Mouse (Mus musculus) hindbrain, embryonic 14.5 days (tissue): ENCODE measurements at regions not wholly inside any gene's neighbourhood (a gene's known extent, or its start where the extent isn't known, plus 50 kb on each side); places are given as distances from the start of the nearest gene placed in this dataset.

Experiments
- ATAC-seq: fragments of 200-750 bp; cut with Nextera tagmentation; 2 replicates; pipeline ENCODE4 v1.8.0; 2017; ENCODE audit warnings: moderate number of reproducible peaks, mild to moderate bottlenecking, moderate TSS enrichment, moderate library complexity; ENCODE audit not compliant: low FRiP score
- DNase-seq: peaks from one replicate; pipeline ENCODE4 v3.0.0-alpha.2; 2015; ENCODE audit warnings: low spot score
- H3K27ac ChIP-seq: fragments of 300-500 bp; sonication (generic); 2 replicates; pipeline ENCODE4 v1.5.1; 2014; ENCODE audit warnings: mild to moderate bottlenecking, moderate library complexity
- H3K27me3 ChIP-seq: fragments of 300-500 bp; sonication (generic); 2 replicates; pipeline ENCODE4 v1.6.1; 2014; ENCODE audit warnings: mild to moderate bottlenecking, low read length, mixed read lengths; ENCODE audit not compliant: control insufficient read depth, insufficient read depth
- H3K36me3 ChIP-seq: fragments of 300-500 bp; sonication (generic); replicated peaks from 2 replicates; pipeline ENCODE4 v1.6.1; 2014; ENCODE audit not compliant: control insufficient read depth, insufficient read depth
- H3K4me1 ChIP-seq: fragments of 300-500 bp; sonication (generic); replicated peaks from 2 replicates; pipeline ENCODE4 v1.6.1; 2014; ENCODE audit warnings: antibody characterized with exemption, low read length, mixed read lengths; ENCODE audit not compliant: control insufficient read depth, insufficient read depth
- H3K4me2 ChIP-seq: fragments of 300-500 bp; sonication (generic); replicated peaks from 2 replicates; pipeline ENCODE4 v1.6.1; 2014; ENCODE audit warnings: mild to moderate bottlenecking, moderate library complexity
- H3K4me3 ChIP-seq: fragments of 300-500 bp; sonication (generic); replicated peaks from 2 replicates; pipeline ENCODE4 v1.5.1; 2014; ENCODE audit warnings: mild to moderate bottlenecking, low read length
- H3K9ac ChIP-seq: fragments of 300-500 bp; sonication (generic); 2 replicates; pipeline ENCODE4 v1.6.1; 2014
- H3K9me3 ChIP-seq: fragments of 300-500 bp; sonication (generic); 2 replicates; pipeline ENCODE4 v1.6.1; 2016; ENCODE audit warnings: low read length; ENCODE audit not compliant: control insufficient read depth
- WGBS: fragments of 180-500 bp; shearing (Covaris S2); extraction: QIAGEN DNeasy Blood & Tissue Kit; methylation state at CpG from one replicate; pipeline ENCODE4 v1.1.7; 2014; 5-methylcytosine and 5-hydroxymethylcytosine counted together

GRCm38 (mm10) chr15:10832331-10832730 lies 117.9 kb upstream of the Rai14 start:
- 73% methylated on average over 1 of the region's 1 CpGs for WGBS
- H3K9ac ChIP-seq, result no peak overlapping the region
- H3K4me3 ChIP-seq, result no peak overlapping the region
- H3K27me3 ChIP-seq, result no peaks in the 10 kb centered on the region
- H3K27ac ChIP-seq, result no peak overlapping the region
- H3K36me3 ChIP-seq, result no peaks in the 10 kb centered on the region
- H3K9me3 ChIP-seq, result no peaks in the 10 kb centered on the region
- no peak overlapping the region for H3K4me2 ChIP-seq
- DNase-seq (no peak), ATAC-seq (no peak)
- H3K4me1 ChIP-seq, result no peaks in the 10 kb centered on the region

DNA sequence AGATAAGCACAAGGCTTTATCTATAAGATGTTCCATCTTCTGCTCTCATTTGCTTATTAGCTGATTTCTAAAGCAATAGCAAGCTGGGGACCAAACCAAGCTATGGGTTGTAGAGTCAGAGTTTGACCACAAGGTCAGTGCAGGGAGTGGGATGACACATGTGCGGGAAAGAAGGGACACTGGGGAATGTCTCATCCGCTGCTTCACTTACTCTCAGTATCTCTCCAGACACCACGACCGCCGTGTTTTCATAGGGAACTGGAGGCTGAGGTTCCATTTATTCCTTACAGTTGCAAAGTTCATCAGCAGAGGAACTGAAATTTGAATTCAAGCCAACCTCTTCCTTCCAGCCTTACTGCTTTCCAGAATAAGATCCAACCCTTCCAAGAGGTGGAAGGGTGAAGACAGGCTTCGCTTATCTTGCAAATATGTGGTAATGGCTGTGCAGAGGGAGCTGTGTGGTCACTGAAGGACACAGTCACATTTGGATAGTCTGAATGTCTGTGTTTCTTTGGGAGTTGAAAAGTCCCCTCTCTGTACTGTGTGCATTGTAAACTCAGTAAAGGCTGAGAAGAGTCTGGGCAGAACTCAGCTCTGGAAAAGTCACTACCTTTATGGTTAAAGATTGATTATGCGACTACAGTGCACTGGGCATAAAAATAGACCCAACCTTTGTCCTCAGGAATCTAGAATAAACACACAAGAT lies 118.1 kb upstream of the C1qtnf3 start:
- no peak overlapping the region for H3K4me3 ChIP-seq
- H3K9ac ChIP-seq, result no peak overlapping the region
- no peaks in the 10 kb centered on the region for H3K27me3 ChIP-seq
- no peak for ATAC-seq
- no peaks in the 10 kb centered on the region for H3K9me3 ChIP-seq
- no peak overlapping the region for H3K4me2 ChIP-seq
- 92% methylated on average over 7 of the region's 7 CpGs for WGBS
- DNase-seq, result no peak
- H3K4me1 ChIP-seq, result no peaks in the 10 kb centered on the region
- no peaks in the 10 kb centered on the region for H3K36me3 ChIP-seq
- no peak overlapping the region for H3K27ac ChIP-seq

- no peak overlapping the region for H3K4me2 ChIP-seq
- 95% methylated on average over 1 of the region's 1 CpGs for WGBS
- H3K36me3 ChIP-seq, result no peaks in the 10 kb centered on the region
- no peak for DNase-seq
- no peaks in the 10 kb centered on the region for H3K27me3 ChIP-seq
- ATAC-seq, result no peak
- no peaks in the 10 kb centered on the region for H3K4me1 ChIP-seq
- H3K9me3 ChIP-seq, result no peaks in the 10 kb centered on the region
- no peak overlapping the region for H3K4me3 ChIP-seq
- no peak overlapping the region for H3K9ac ChIP-seq
- no peak overlapping the region for H3K27ac ChIP-seq
Measured at GRCm38 (mm10) chr15:10838584-10839288, 113.4 kb upstream of the C1qtnf3 start.

DNA sequence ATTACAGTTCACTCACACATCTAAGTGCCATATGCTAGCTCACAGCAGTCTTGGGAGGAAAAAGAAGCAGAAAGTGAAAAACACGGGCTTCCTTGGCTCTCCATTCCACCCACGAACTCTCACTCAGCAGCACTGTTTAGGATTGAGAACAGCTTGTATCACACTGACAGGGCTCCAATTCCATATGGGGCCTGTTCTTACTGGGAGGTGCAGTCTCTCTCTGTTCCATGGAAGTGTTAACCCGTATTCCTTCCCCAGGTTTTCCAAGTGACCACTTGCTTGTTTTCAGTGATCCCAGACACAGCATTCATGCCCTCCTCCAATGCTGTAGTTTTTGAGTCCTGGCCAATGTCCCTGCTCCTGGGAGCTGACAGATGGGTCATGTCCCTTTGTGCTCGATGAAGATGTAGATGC lies 111.5 kb upstream of the C1qtnf3 start:
- ATAC-seq (no peak), DNase-seq (no peak)
- WGBS, result 84% methylated on average over 4 of the region's 4 CpGs
- Histone ChIP-seq H3K27me3 (no peaks in the 10 kb centered on the region), H3K36me3 (no peaks in the 10 kb centered on the region), H3K27ac (no peak overlapping the region), H3K4me2 (no peak overlapping the region), H3K4me1 (no peaks in the 10 kb centered on the region), H3K9me3 (no peaks in the 10 kb centered on the region), H3K4me3 (no peak overlapping the region), H3K9ac (no peak overlapping the region)

- H3K27ac ChIP-seq, result no peak overlapping the region
- no peaks in the 10 kb centered on the region for H3K4me1 ChIP-seq
- H3K36me3 ChIP-seq, result no peaks in the 10 kb centered on the region
- no peak overlapping the region for H3K4me2 ChIP-seq
- no peak overlapping the region for H3K4me3 ChIP-seq
- DNase-seq (no peak), ATAC-seq (no peak)
- no peaks in the 10 kb centered on the region for H3K27me3 ChIP-seq
- H3K9me3 ChIP-seq, result no peaks in the 10 kb centered on the region
- WGBS, result 33% methylated on average over 3 of the region's 3 CpGs
- no peak overlapping the region for H3K9ac ChIP-seq
Measured at GRCm38 (mm10) chr15:10843060-10843695, 109.0 kb upstream of the C1qtnf3 start.

DNA sequence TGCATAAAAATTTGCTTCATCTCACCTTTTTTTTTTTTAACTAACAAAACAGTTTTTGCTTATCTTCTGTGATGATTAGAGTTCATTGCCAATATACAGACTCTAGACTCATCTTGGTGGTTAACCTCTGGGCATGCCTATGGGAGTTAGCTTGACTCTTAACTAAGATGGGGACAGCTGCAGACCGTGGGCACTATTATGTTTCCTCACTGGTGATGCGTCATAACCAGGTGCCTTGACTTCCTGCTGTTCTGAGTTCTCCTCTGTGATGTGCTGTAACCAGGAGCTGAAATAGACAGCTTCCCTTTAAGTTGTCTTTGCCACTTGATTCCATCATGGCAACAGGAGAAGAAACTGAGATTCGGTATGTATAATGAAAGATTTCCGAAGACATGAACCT lies 105.4 kb upstream of the C1qtnf3 start:
- ATAC-seq (no peak), DNase-seq (no peak)
- WGBS, result 94% methylated on average over 4 of the region's 4 CpGs
- Histone ChIP-seq H3K9me3 (no peaks in the 10 kb centered on the region), H3K9ac (no peak overlapping the region), H3K27ac (no peak overlapping the region), H3K36me3 (no peaks in the 10 kb centered on the region), H3K4me2 (no peak overlapping the region), H3K4me1 (no peaks in the 10 kb centered on the region), H3K4me3 (no peak overlapping the region), H3K27me3 (no peaks in the 10 kb centered on the region)

DNA sequence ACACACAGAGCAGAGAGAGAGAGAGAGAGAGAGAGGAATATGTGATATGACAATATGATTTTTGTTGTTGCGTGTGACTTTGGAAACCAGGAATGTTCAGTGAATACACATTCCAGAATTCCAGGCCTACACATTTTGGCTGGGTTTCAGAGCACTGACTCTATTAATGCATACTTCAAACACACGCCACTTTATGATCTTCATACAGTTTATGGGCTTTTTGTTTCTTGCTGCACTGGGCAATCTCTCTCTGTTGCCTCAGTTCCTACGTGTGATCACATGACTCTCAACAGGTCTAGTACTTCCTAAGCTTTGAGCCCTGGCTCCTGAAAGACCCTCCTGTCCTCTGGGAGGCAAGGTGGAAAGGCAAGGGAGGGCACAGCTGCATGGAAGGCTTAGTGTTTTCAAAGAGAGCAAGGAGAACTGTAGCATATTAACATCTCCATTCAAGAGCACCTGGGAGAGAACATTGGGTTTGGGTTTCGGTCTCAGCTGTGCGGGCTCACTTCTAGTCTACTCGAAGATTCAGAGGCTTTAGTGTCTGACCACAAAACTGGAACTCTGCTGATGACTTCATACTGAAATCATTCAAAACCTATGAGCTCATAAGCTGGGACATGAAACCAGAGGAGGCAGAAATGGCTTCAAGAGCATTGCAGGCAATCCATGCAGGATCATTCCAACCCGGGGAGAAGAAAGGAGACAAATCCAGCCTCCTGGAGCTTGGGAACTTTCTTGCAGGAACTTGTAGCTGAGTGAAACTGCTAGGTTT lies 87.9 kb upstream of the C1qtnf3 start:
- Histone ChIP-seq H3K4me1 (no peaks in the 10 kb centered on the region), H3K27me3 (no peaks in the 10 kb centered on the region), H3K27ac (no peak overlapping the region), H3K36me3 (no peaks in the 10 kb centered on the region), H3K9ac (no peak overlapping the region), H3K4me2 (no peak overlapping the region), H3K4me3 (no peak overlapping the region), H3K9me3 (no peaks in the 10 kb centered on the region)
- ATAC-seq (no peak), DNase-seq (no peak)
- 94% methylated on average over 7 of the region's 7 CpGs for WGBS

DNA sequence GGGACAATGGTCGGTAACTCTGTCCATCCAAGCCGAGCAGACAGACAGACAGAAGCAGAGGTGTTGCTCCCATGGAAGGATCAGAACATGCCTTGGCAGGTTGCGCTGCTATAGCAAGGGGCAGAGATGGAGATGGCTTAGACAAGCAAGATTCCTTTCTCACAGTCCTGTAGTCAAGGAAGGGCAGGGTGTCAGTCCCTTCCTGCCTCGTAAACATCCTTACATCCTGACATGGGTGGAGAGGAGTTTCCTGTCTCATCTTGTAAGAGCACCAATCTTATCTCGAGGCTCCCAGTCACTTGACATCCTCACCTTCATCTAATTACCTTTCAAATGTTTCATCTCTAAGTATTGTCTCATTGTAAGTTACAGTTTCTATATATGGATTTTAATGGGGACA lies 87.0 kb upstream of the C1qtnf3 start:
- Histone ChIP-seq H3K27me3 (no peaks in the 10 kb centered on the region), H3K4me3 (no peak overlapping the region), H3K27ac (no peak overlapping the region), H3K9me3 (no peaks in the 10 kb centered on the region), H3K4me2 (no peak overlapping the region), H3K4me1 (no peaks in the 10 kb centered on the region), H3K36me3 (no peaks in the 10 kb centered on the region), H3K9ac (no peak overlapping the region)
- 82% methylated on average over 5 of the region's 5 CpGs for WGBS
- no peak for ATAC-seq
- DNase-seq, result no peak

DNA sequence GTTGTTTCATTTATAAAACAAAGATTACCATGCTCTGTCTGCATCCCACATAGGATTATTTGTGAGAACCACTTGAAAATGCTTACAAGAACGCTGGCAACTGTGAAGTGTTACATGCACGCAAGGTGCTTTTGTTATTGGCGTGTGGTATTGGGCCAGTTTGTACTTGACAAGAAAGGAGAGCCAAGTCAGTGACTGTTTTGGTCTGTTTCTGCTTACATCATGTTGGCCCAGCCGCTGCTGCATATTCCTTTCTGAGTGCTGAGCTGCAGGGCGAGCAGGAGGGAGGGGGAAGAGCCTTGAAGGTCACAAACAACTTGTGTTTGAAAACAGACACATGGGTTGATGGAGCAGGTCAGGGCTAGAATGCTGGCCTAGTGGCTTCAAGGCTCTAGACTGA lies 85.3 kb upstream of the C1qtnf3 start:
- no peak overlapping the region for H3K27ac ChIP-seq
- H3K9ac ChIP-seq, result no peak overlapping the region
- no peaks in the 10 kb centered on the region for H3K27me3 ChIP-seq
- no peaks in the 10 kb centered on the region for H3K4me1 ChIP-seq
- ATAC-seq (no peak), DNase-seq (no peak)
- WGBS, result 90% methylated on average over 5 of the region's 5 CpGs
- H3K4me3 ChIP-seq, result no peak overlapping the region
- H3K9me3 ChIP-seq, result no peaks in the 10 kb centered on the region
- H3K36me3 ChIP-seq, result no peaks in the 10 kb centered on the region
- H3K4me2 ChIP-seq, result no peak overlapping the region
